ENCODE assay signal across 10 mouse cellular contexts in genomic region chr8:111734244-111734960, GRCm38 (mm10). TPM values are rescaled to one million over a fixed set of nuclear protein-coding genes. Genes with fewer than 3 reads are reported as not detected.
DNase-seq lines count a peak whose midpoint lies in the region; ATAC-seq lines count a peak whose summit lies in the region.
"Had no signal": no experiment of that assay in that cellular context is flagged by ENCODE, and none has a peak within 500 bp of the region (broad histone marks: within the 10 kb centered on the region; RNA-seq: fewer than 3 reads in every experiment).

No protein-coding gene starts in this region.

- peak overlapping the region; percentile 93 for H3K27ac ChIP-seq in heart, embryonic 12.5 days (ENCODE audit: poor library complexity, severe bottlenecking)
- H3K27ac ChIP-seq in embryonic facial prominence, embryonic 12.5 days = peak overlapping the region; percentile 87
- H3K27ac ChIP-seq in hindbrain, embryonic 16.5 days (ENCODE audit: low read depth, low read length) = peak overlapping the region; percentile 55
- H3K27ac ChIP-seq in lung, embryonic 16.5 days (ENCODE audit: low read length) = peak overlapping the region; percentile 95

- no peak overlapping the region for H3K4me3 ChIP-seq in heart, embryonic 12.5 days
- no peak overlapping the region for H3K4me3 ChIP-seq in embryonic facial prominence, embryonic 12.5 days
- H3K4me3 ChIP-seq in hindbrain, embryonic 16.5 days (ENCODE audit: low read length) = no peak overlapping the region
- H3K4me3 ChIP-seq in lung, embryonic 16.5 days (ENCODE audit: low read length) = no peak overlapping the region
- H3K4me3 ChIP-seq: erythroblast, embryonic 14.5 days had no signal

- intact Hi-C loops in heart, postnatal 36 days (cut with DNase I) = no loop called here

- 51% methylated on average over 6 of the region's 6 CpGs for WGBS in heart, embryonic 12.5 days
- WGBS in embryonic facial prominence, embryonic 12.5 days = 43% methylated on average over 6 of the region's 6 CpGs
- 53% methylated on average over 6 of the region's 6 CpGs for WGBS in hindbrain, embryonic 16.5 days
- WGBS in lung, embryonic 16.5 days = 25% methylated on average over 6 of the region's 6 CpGs

- peaks cover 86% of the 10 kb centered on the region for H3K4me1 ChIP-seq in heart, embryonic 12.5 days (replicated peaks)
- H3K4me1 ChIP-seq in embryonic facial prominence, embryonic 12.5 days = peaks cover 77% of the 10 kb centered on the region
- peaks cover 77% of the 10 kb centered on the region for H3K4me1 ChIP-seq in hindbrain, embryonic 16.5 days (ENCODE audit: control insufficient read depth, insufficient read depth, low read depth, low read length)
- peaks cover 79% of the 10 kb centered on the region for H3K4me1 ChIP-seq in lung, embryonic 16.5 days (replicated peaks; ENCODE audit: control insufficient read depth, insufficient read depth, low read length)

- no peaks in the 10 kb centered on the region for H3K9me3 ChIP-seq in heart, embryonic 12.5 days (replicated peaks)
- H3K9me3 ChIP-seq in embryonic facial prominence, embryonic 12.5 days = no peaks in the 10 kb centered on the region
- no peaks in the 10 kb centered on the region for H3K9me3 ChIP-seq in hindbrain, embryonic 16.5 days (ENCODE audit: control insufficient read depth, low read length)
- no peaks in the 10 kb centered on the region for H3K9me3 ChIP-seq in lung, embryonic 16.5 days (ENCODE audit: control insufficient read depth, low read length)

- peak overlapping the region; percentile 93 for H3K4me2 ChIP-seq in heart, embryonic 12.5 days
- H3K4me2 ChIP-seq in embryonic facial prominence, embryonic 12.5 days (replicated peaks) = peak overlapping the region; percentile 78
- H3K4me2 ChIP-seq in hindbrain, embryonic 16.5 days (ENCODE audit: low read length) = no peak overlapping the region
- H3K4me2 ChIP-seq in lung, embryonic 16.5 days (ENCODE audit: low read depth, low read length) = peak overlapping the region; percentile 38

- peak overlapping the region; percentile 98; the same call in 1 of the 2 replicates for H3K9ac ChIP-seq in heart, embryonic 12.5 days
- H3K9ac ChIP-seq in embryonic facial prominence, embryonic 12.5 days = no peak overlapping the region; the same call in 1 of the 2 replicates
- H3K9ac ChIP-seq in hindbrain, embryonic 16.5 days (ENCODE audit: low read depth, low read length) = no peak overlapping the region; the same call in 1 of the 2 replicates
- H3K9ac ChIP-seq in lung, embryonic 16.5 days (ENCODE audit: low read length) = peak overlapping the region; percentile 38

- H3K27me3 ChIP-seq in heart, embryonic 12.5 days (replicated peaks) = no peaks in the 10 kb centered on the region
- no peaks in the 10 kb centered on the region for H3K27me3 ChIP-seq in embryonic facial prominence, embryonic 12.5 days
- H3K27me3 ChIP-seq in hindbrain, embryonic 16.5 days (replicated peaks; ENCODE audit: control insufficient read depth, insufficient read depth, low read length) = no peaks in the 10 kb centered on the region
- H3K27me3 ChIP-seq in lung, embryonic 16.5 days (ENCODE audit: control insufficient read depth, insufficient read depth, low read depth, low read length) = no peaks in the 10 kb centered on the region
- H3K27me3 ChIP-seq: Patski had no signal

- no peak for ATAC-seq in heart, embryonic 12.5 days (ENCODE audit: insufficient number of reproducible peaks, low FRiP score)
- ATAC-seq in embryonic facial prominence, embryonic 12.5 days (ENCODE audit: insufficient number of reproducible peaks, insufficient read depth, low FRiP score, low TSS enrichment) = no peak
- ATAC-seq in hindbrain, embryonic 16.5 days = no peak
- ATAC-seq in lung, embryonic 16.5 days (ENCODE audit: low read depth) = no peak

- DNase-seq in heart, postnatal 36 days = no peak
- no peak for DNase-seq in layer of hippocampus, adult 18-20 months (ENCODE audit: low spot score in 2 of 2)
- no peak for DNase-seq in gastrocnemius, postnatal 10 days
- no peak for DNase-seq in retina, postnatal 1 day

- H3K36me3 ChIP-seq in heart, embryonic 12.5 days = peaks cover 6% of the 10 kb centered on the region
- no peaks in the 10 kb centered on the region for H3K36me3 ChIP-seq in embryonic facial prominence, embryonic 12.5 days
- no peaks in the 10 kb centered on the region for H3K36me3 ChIP-seq in hindbrain, embryonic 16.5 days (ENCODE audit: control insufficient read depth, insufficient read depth, low read length)
- H3K36me3 ChIP-seq in lung, embryonic 16.5 days (ENCODE audit: control insufficient read depth, insufficient read depth, low read length) = no peaks in the 10 kb centered on the region

RNA-seq across cellular contexts. Expression of gene Bcar1, which starts 9.2 kb away (rescaled TPM):
- 46.4 and 47.2 TPM in 2 replicates for polyA plus RNA-seq in heart, embryonic 12.5 days (2016; fragmentation: Nextera tagmentation; extraction: Ambion mirVana)
- total RNA-seq in heart, postnatal 36 days (2021) = 10 to 100 TPM; 18.8 to 19.1 TPM
- 40.0 and 41.1 TPM in 2 replicates for polyA plus RNA-seq in embryonic facial prominence, embryonic 12.5 days (2016; fragmentation: Nextera tagmentation; extraction: Ambion mirVana)
- 37.6 and 50.0 TPM in 2 replicates for polyA plus RNA-seq in hindbrain, embryonic 16.5 days (2015; fragmentation: Nextera tagmentation; extraction: Ambion mirVana)
- polyA plus RNA-seq in lung, embryonic 16.5 days (2015; fragmentation: Nextera tagmentation; extraction: Ambion mirVana) = 49.2 and 52.1 TPM in 2 replicates
- total RNA-seq in layer of hippocampus, adult 18-20 months (2021) = 10 to 100 TPM; 61.4 to 63.7 TPM
- 10 to 100 TPM; 22.3 to 27.1 TPM for total RNA-seq in gastrocnemius, postnatal 10 days (2021)

RNA-seq across cellular contexts. Expression of gene Ctrb1, which starts 43.6 kb away (rescaled TPM):
- polyA plus RNA-seq in heart, embryonic 12.5 days (2016; fragmentation: Nextera tagmentation; extraction: Ambion mirVana) = not detected in 2 replicates
- not detected for total RNA-seq in heart, postnatal 36 days (2021)
- polyA plus RNA-seq in embryonic facial prominence, embryonic 12.5 days (2016; fragmentation: Nextera tagmentation; extraction: Ambion mirVana) = not detected in 2 replicates
- polyA plus RNA-seq in hindbrain, embryonic 16.5 days (2015; fragmentation: Nextera tagmentation; extraction: Ambion mirVana) = not detected in 2 replicates
- polyA plus RNA-seq in lung, embryonic 16.5 days (2015; fragmentation: Nextera tagmentation; extraction: Ambion mirVana) = 1.2 TPM in 1 of 2 replicates, not detected in the other
- total RNA-seq in layer of hippocampus, adult 18-20 months (2021) = not detected
- not detected for total RNA-seq in gastrocnemius, postnatal 10 days (2021)
- polyA plus RNA-seq: erythroblast, embryonic 14.5 days; Patski had no signal

Comparison
In these comparisons a context has a peak if more than half of its experiments do, and no peak if none do; other contexts are left out.
1. H3K9ac ChIP-seq: peak in heart, embryonic 12.5 days (single experiment) and lung, embryonic 16.5 days (single experiment); none in embryonic facial prominence, embryonic 12.5 days (single experiment) and hindbrain, embryonic 16.5 days (single experiment).
2. Peak in every context shown above with its lines, with median percentiles within 50 percentile points of each other: H3K27ac ChIP-seq.